Comparison of ENCODE assay signal across 12 mouse cellular contexts in the genomic region with DNA sequence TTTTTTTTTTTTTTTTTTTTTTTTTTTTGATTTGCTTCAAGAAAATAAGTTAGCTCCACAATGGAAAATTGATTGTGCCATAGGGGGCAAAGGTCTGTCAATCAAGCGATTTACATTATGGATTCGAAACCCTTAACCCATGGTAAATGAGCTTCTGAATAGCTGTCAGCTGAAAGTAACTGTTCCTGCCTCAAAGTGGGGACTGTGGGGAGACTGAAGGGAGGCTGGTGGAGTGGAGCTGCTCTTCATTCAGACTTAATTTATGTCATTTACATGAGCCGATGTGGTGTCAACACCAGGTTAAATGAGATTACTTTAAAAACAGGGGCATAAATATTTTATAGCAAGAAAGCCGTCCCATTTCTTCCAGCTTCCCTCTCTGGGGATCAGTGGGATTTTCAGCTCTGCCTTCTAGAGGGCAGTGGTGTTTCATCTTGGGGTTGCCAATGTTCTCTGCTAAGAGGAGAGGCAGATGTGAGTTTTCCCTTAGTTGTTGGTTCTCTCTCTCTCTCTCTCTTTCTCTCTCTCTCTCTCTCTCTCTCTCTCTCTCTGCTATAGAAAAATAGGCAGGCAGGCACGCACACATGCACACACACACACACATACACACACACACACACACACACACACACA. TPM values are rescaled to one million over a fixed set of nuclear protein-coding genes. Genes with fewer than 3 reads are reported as not detected.
A peak's percentile ranks its signal among the peaks of the same experiment; 100 is the strongest.
DNase-seq lines count a peak whose midpoint lies in the region; ATAC-seq and TF ChIP-seq lines count a peak whose summit lies in the region.
"Had no signal": no experiment of that assay in that cellular context is flagged by ENCODE, and none has a peak within 500 bp of the region (broad histone marks: within the 10 kb centered on the region; RNA-seq: fewer than 3 reads in every experiment).

No protein-coding gene starts in this region.

- no peak overlapping the region for H3K9ac ChIP-seq in hindbrain, embryonic 12.5 days
- no peak overlapping the region for H3K9ac ChIP-seq in hindbrain, embryonic 13.5 days
- no peak overlapping the region for H3K9ac ChIP-seq in CH12.LX (ENCODE audit: insufficient read depth, low read depth)
- no peak overlapping the region for H3K9ac ChIP-seq in hindbrain, embryonic 16.5 days (ENCODE audit: low read depth, low read length)

- in situ Hi-C loops in CH12.LX (cut with MboI; ENCODE audit: low pct_ligation_motif_present, low pct_unique_long_range_greater_than_20kb, low sequenced_read_pairs) = no loop called here

- peak; percentile 7 for TF ChIP-seq RAD21 in CH12.LX (IDR thresholded peaks at IDR 0.05; ENCODE audit: low read depth, low read length)

- H3K79me2 ChIP-seq in CH12.LX (replicated peaks; ENCODE audit: control insufficient read depth, extremely low read depth, insufficient read depth, poor library complexity, severe bottlenecking) = no peaks in the 10 kb centered on the region

- H3K4me3 ChIP-seq in hindbrain, embryonic 12.5 days = no peak overlapping the region
- H3K4me3 ChIP-seq in hindbrain, embryonic 13.5 days = no peak overlapping the region
- H3K4me3 ChIP-seq in CH12.LX (replicated peaks in 1 of 3; ENCODE audit: low read depth in 2 of 3, low read length in 2 of 3, poor library complexity in 1 of 3) = no peak overlapping the region
- H3K4me3 ChIP-seq in hindbrain, embryonic 16.5 days (ENCODE audit: low read length) = no peak overlapping the region

- WGBS in hindbrain, embryonic 12.5 days = 61% methylated on average over 5 of the region's 5 CpGs
- WGBS in hindbrain, embryonic 13.5 days = 51% methylated on average over 5 of the region's 5 CpGs
- WGBS in hindbrain, embryonic 16.5 days = 48% methylated on average over 5 of the region's 5 CpGs

- no peak for TF ChIP-seq CTCF in CH12.LX (conservative IDR thresholded peaks at IDR 0.05 in 1 of 2, IDR thresholded peaks at IDR 0.05 in 1 of 2; ENCODE audit: low read depth in 2 of 2, low read length in 2 of 2)

- TF ChIP-seq EP300 in CH12.LX (IDR thresholded peaks at IDR 0.05; ENCODE audit: low read length) = no peak

- H3K9me3 ChIP-seq in hindbrain, embryonic 12.5 days (replicated peaks) = no peaks in the 10 kb centered on the region
- no peaks in the 10 kb centered on the region for H3K9me3 ChIP-seq in hindbrain, embryonic 13.5 days
- H3K9me3 ChIP-seq in CH12.LX (replicated peaks; ENCODE audit: low read length) = no peaks in the 10 kb centered on the region
- H3K9me3 ChIP-seq in hindbrain, embryonic 16.5 days (ENCODE audit: control insufficient read depth, low read length) = no peaks in the 10 kb centered on the region

- peak; percentile 9 for DNase-seq in adrenal gland, postnatal 10 days
- DNase-seq in adrenal gland, postnatal 25 days = no peak
- DNase-seq in CH12.LX (ENCODE audit: extremely low read depth) = no peak
- DNase-seq in ovary, postnatal 10 days (ENCODE audit: low spot score) = no peak
- no peak for DNase-seq in right cerebral cortex, adult 18-20 months

- ATAC-seq in hindbrain, embryonic 12.5 days (ENCODE audit: low FRiP score) = 0 out of 2 replicates have a peak, but pooled peaks have one; percentile 49
- ATAC-seq in hindbrain, embryonic 13.5 days (ENCODE audit: low FRiP score) = no peak
- peak; percentile 52; the same call in 1 of the 2 replicates for ATAC-seq in hindbrain, embryonic 16.5 days

- H3K36me3 ChIP-seq in hindbrain, embryonic 12.5 days = peaks cover 16% of the 10 kb centered on the region
- peaks cover 36% of the 10 kb centered on the region for H3K36me3 ChIP-seq in hindbrain, embryonic 13.5 days
- H3K36me3 ChIP-seq in CH12.LX (replicated peaks in 1 of 2; ENCODE audit: control insufficient read depth in 1 of 2, insufficient read depth in 1 of 2, low read length in 1 of 2) = no peaks in the 10 kb centered on the region
- H3K36me3 ChIP-seq in hindbrain, embryonic 16.5 days (ENCODE audit: control insufficient read depth, insufficient read depth, low read length) = peaks cover 6% of the 10 kb centered on the region; the same call in 1 of the 2 replicates

- no peak overlapping the region for H3K27ac ChIP-seq in hindbrain, embryonic 12.5 days
- no peak overlapping the region for H3K27ac ChIP-seq in hindbrain, embryonic 13.5 days
- H3K27ac ChIP-seq in CH12.LX (ENCODE audit: insufficient read depth, low read depth) = no peak overlapping the region
- no peak overlapping the region for H3K27ac ChIP-seq in hindbrain, embryonic 16.5 days (ENCODE audit: low read depth, low read length)
- H3K27ac ChIP-seq: macrophage had no signal

- no peak for TF ChIP-seq POLR2A in CH12.LX (IDR thresholded peaks at IDR 0.05; ENCODE audit: low read depth, low read length)

- H3K4me2 ChIP-seq in hindbrain, embryonic 12.5 days (replicated peaks) = no peak overlapping the region
- H3K4me2 ChIP-seq in hindbrain, embryonic 13.5 days = no peak overlapping the region
- H3K4me2 ChIP-seq in CH12.LX (ENCODE audit: insufficient read depth, low read depth, poor library complexity, severe bottlenecking) = no peak overlapping the region
- H3K4me2 ChIP-seq in hindbrain, embryonic 16.5 days (ENCODE audit: low read length) = no peak overlapping the region

- dilution Hi-C loops in CH12.LX (cut with MboI; ENCODE audit: extremely low pct_ligation_motif_present, extremely low pct_unique_long_range_greater_than_20kb, low sequenced_read_pairs) = no loop called here

- H3K4me1 ChIP-seq in hindbrain, embryonic 12.5 days = no peaks in the 10 kb centered on the region
- peaks cover 9% of the 10 kb centered on the region for H3K4me1 ChIP-seq in hindbrain, embryonic 13.5 days (replicated peaks)
- no peaks in the 10 kb centered on the region for H3K4me1 ChIP-seq in CH12.LX (ENCODE audit: control insufficient read depth in 1 of 2, insufficient read depth in 2 of 2)
- H3K4me1 ChIP-seq in hindbrain, embryonic 16.5 days (ENCODE audit: control insufficient read depth, insufficient read depth, low read depth, low read length) = no peaks in the 10 kb centered on the region

- H3K27me3 ChIP-seq in hindbrain, embryonic 12.5 days = no peaks in the 10 kb centered on the region
- H3K27me3 ChIP-seq in hindbrain, embryonic 13.5 days = no peaks in the 10 kb centered on the region
- no peaks in the 10 kb centered on the region for H3K27me3 ChIP-seq in CH12.LX (replicated peaks)
- H3K27me3 ChIP-seq in hindbrain, embryonic 16.5 days (replicated peaks; ENCODE audit: control insufficient read depth, insufficient read depth, low read length) = no peaks in the 10 kb centered on the region

TF ChIP-seq in CH12.LX, 34 proteins besides CTCF, POLR2A, EP300 and RAD21:
- TF ChIP-seq JUND (conservative IDR thresholded peaks at IDR 0.05; ENCODE audit: low read depth, low read length) = no peak

RNA-seq across cellular contexts. Expression of gene Mtnr1b, which starts 45.1 kb away (rescaled TPM):
- total RNA-seq in adrenal gland, postnatal 10 days (2021) = not detected
- not detected in 2 replicates for total RNA-seq in adrenal gland, postnatal 25 days (2021)
- not detected in 2 replicates for polyA plus RNA-seq in hindbrain, embryonic 12.5 days (2016; fragmentation: Nextera tagmentation; extraction: Ambion mirVana)
- not detected in 2 replicates for polyA plus RNA-seq in hindbrain, embryonic 13.5 days (2015; fragmentation: Nextera tagmentation; extraction: Ambion mirVana)
- not detected in 2 replicates for total RNA-seq in CH12.LX (2012; rRNA removed)
- total RNA-seq in CH12.LX (2014; rRNA removed) = not detected in 2 replicates
- polyA plus RNA-seq in CH12.LX (2012; ENCODE audit: insufficient read length, low read depth) = not detected in 2 replicates
- polyA plus RNA-seq in hindbrain, embryonic 16.5 days (2015; fragmentation: Nextera tagmentation; extraction: Ambion mirVana) = not detected in 2 replicates
- total RNA-seq: heart, adult 8-10 months had no signal
- polyA plus RNA-seq: kidney, embryonic 14.5 days; limb, embryonic 11.5 days; macrophage had no signal
